Mouse (Mus musculus): ENCODE results near the gene Foxm1.

Gene Foxm1

DNA sequence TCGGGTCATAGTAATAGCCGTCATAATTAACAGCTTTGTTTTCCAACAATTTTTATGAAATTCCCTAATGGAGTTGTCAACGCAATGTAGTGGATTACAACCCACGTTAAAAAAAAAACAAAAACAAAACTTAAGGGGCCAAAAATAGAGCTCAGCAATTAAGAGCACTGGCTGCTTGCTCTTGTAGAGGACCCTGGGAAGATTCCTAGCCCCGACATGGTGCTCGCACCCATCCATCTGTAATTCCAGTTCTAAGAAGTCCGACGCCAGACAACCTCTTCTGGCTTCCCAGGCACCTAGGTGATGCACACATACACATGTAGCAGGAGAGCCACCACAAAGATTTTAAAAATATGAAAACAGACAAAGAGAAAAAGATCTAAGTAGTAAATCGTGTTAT is 62.3 kb downstream of the Foxm1 start:
- ATAC-seq (ENCODE audit: low TSS enrichment) = no peak
